Mouse (Mus musculus): ENCODE measurements at regions not wholly inside any gene's neighbourhood (a gene's known extent, or its start where the extent isn't known, plus 50 kb on each side); places are given as distances from the start of the nearest gene placed in this dataset.

- TF ChIP-seq NANOG (IDR thresholded peaks at IDR 0.05; ENCODE audit: borderline replicate concordance, low read length) (no peak), CTCF (conservative IDR thresholded peaks at IDR 0.05; ENCODE audit: low read length) (no peak), POU5F1 (IDR thresholded peaks at IDR 0.05; ENCODE audit: borderline replicate concordance, low read length) (no peak)
These were observed 337.6 kb upstream of the Sel1l start for GRCm38 (mm10) chr12:92186448-92187132.
